Mouse (Mus musculus) hindbrain, embryonic 16.5 days (tissue): ENCODE data around the gene Slc36a3. TPM values are rescaled to one million over a fixed set of nuclear protein-coding genes. Genes with fewer than 3 reads are reported as not detected.

Source experiments
- ATAC-seq: fragments of 200-750 bp; cut with Nextera tagmentation; 2 replicates; pipeline ENCODE4 v1.8.0; 2017; ENCODE audit warnings: moderate TSS enrichment, moderate library complexity
- H3K27ac ChIP-seq: fragments of 300-500 bp; sonication (generic); 2 replicates; pipeline ENCODE4 v1.5.1; 2014; ENCODE audit warnings: low read depth, mild to moderate bottlenecking, control low read depth, low read length, moderate library complexity
- H3K27me3 ChIP-seq: fragments of 300-500 bp; sonication (generic); replicated peaks from 2 replicates; pipeline ENCODE4 v1.6.1; 2014; ENCODE audit warnings: low read length; ENCODE audit not compliant: control insufficient read depth, insufficient read depth
- H3K36me3 ChIP-seq: fragments of 300-500 bp; sonication (generic); 2 replicates; pipeline ENCODE4 v1.6.1; 2014; ENCODE audit warnings: mild to moderate bottlenecking, low read length, moderate library complexity, mixed read lengths; ENCODE audit not compliant: control insufficient read depth, insufficient read depth
- H3K4me1 ChIP-seq: fragments of 300-500 bp; sonication (generic); 2 replicates; pipeline ENCODE4 v1.6.1; 2014; ENCODE audit warnings: low read depth, low read length; ENCODE audit not compliant: control insufficient read depth, insufficient read depth
- H3K4me2 ChIP-seq: fragments of 300-500 bp; sonication (generic); 2 replicates; pipeline ENCODE4 v1.6.1; 2014; ENCODE audit warnings: mild to moderate bottlenecking, low read length, control low read depth, moderate library complexity
- H3K4me3 ChIP-seq: fragments of 300-500 bp; sonication (generic); 2 replicates; pipeline ENCODE4 v1.5.1; 2014; ENCODE audit warnings: mild to moderate bottlenecking, low read length, control low read depth, moderate library complexity
- H3K9ac ChIP-seq: fragments of 300-500 bp; sonication (generic); 2 replicates; pipeline ENCODE4 v1.6.1; 2014; ENCODE audit warnings: low read depth, mild to moderate bottlenecking, control low read depth, low read length, moderate library complexity
- H3K9me3 ChIP-seq: fragments of 300-500 bp; sonication (generic); 2 replicates; pipeline ENCODE4 v1.6.1; 2014; ENCODE audit warnings: mild to moderate bottlenecking, low read length, moderate library complexity; ENCODE audit not compliant: control insufficient read depth
- WGBS: fragments of 180-500 bp; shearing (Covaris S2); extraction: QIAGEN DNeasy Blood & Tissue Kit; methylation state at CpG from one replicate; pipeline ENCODE4 v1.1.7; 2014; 5-methylcytosine and 5-hydroxymethylcytosine counted together
- polyA plus RNA-seq: library from polyadenylated mRNA; unstranded; fragments of >200 nt; fragmentation: Nextera tagmentation; extraction: Ambion mirVana; gene quantifications from 2 replicates; pipeline ENCODE4 v1.2.1, GENCODE M21; 2015

Gene Slc36a3
- not detected in 2 replicates for polyA plus RNA-seq

GRCm38 (mm10) chr11:55151608-55152007 lies at the start of gene Slc36a3:
Gene Slc36a3 (minus strand): TSS chr11:55151708.
- 86% methylated on average over 3 of the region's 3 CpGs for WGBS
- Histone ChIP-seq H3K9ac (no peak within 1 kb of the TSS), H3K36me3 (no peaks in the 10 kb centered on the region), H3K4me1 (no peaks in the 10 kb centered on the region), H3K9me3 (no peaks in the 10 kb centered on the region), H3K4me3 (no peak within 1 kb of the TSS), H3K27me3 (no peaks in the 10 kb centered on the region), H3K4me2 (no peak within 1 kb of the TSS), H3K27ac (no peak within 1 kb of the TSS)
- ATAC-seq = no peak

GRCm38 (mm10) chr11:55197740-55198510 lies 46.4 kb upstream of the Slc36a3 start:
- no peaks in the 10 kb centered on the region for H3K4me1 ChIP-seq
- H3K9ac ChIP-seq = no peak overlapping the region
- 84% methylated on average over 8 of the region's 8 CpGs for WGBS
- H3K27me3 ChIP-seq = no peaks in the 10 kb centered on the region
- no peak overlapping the region for H3K4me2 ChIP-seq
- no peak overlapping the region for H3K4me3 ChIP-seq
- no peak for ATAC-seq
- H3K9me3 ChIP-seq = no peaks in the 10 kb centered on the region
- H3K27ac ChIP-seq = no peak overlapping the region
- no peaks in the 10 kb centered on the region for H3K36me3 ChIP-seq

- no peak overlapping the region for H3K4me2 ChIP-seq
- H3K27ac ChIP-seq = no peak overlapping the region
- no peak for ATAC-seq
- 75% methylated on average over 6 of the region's 6 CpGs for WGBS
- no peaks in the 10 kb centered on the region for H3K4me1 ChIP-seq
- no peak overlapping the region for H3K4me3 ChIP-seq
- no peaks in the 10 kb centered on the region for H3K27me3 ChIP-seq
- H3K9ac ChIP-seq = no peak overlapping the region
- H3K9me3 ChIP-seq = no peaks in the 10 kb centered on the region
- H3K36me3 ChIP-seq = no peaks in the 10 kb centered on the region
These were observed 45.6 kb upstream of the Slc36a3 start for GRCm38 (mm10) chr11:55197086-55197485.

GRCm38 (mm10) chr11:55190216-55190615 lies 38.7 kb upstream of the Slc36a3 start:
- H3K4me1 ChIP-seq = no peaks in the 10 kb centered on the region
- no peaks in the 10 kb centered on the region for H3K27me3 ChIP-seq
- no peaks in the 10 kb centered on the region for H3K36me3 ChIP-seq
- H3K9me3 ChIP-seq = no peaks in the 10 kb centered on the region
- no peak overlapping the region for H3K27ac ChIP-seq
- H3K4me2 ChIP-seq = no peak overlapping the region
- 76% methylated on average over 3 of the region's 3 CpGs for WGBS
- H3K4me3 ChIP-seq = no peak overlapping the region
- ATAC-seq = no peak
- no peak overlapping the region for H3K9ac ChIP-seq

- H3K27me3 ChIP-seq = no peaks in the 10 kb centered on the region
- H3K4me3 ChIP-seq = no peak overlapping the region
- H3K9ac ChIP-seq = no peak overlapping the region
- no peak overlapping the region for H3K27ac ChIP-seq
- no peak overlapping the region for H3K4me2 ChIP-seq
- WGBS = 83% methylated on average over 6 of the region's 6 CpGs
- H3K36me3 ChIP-seq = no peaks in the 10 kb centered on the region
- no peak for ATAC-seq
- H3K4me1 ChIP-seq = no peaks in the 10 kb centered on the region
- H3K9me3 ChIP-seq = no peaks in the 10 kb centered on the region
These were observed 36.3 kb upstream of the Slc36a3 start for GRCm38 (mm10) chr11:55187777-55188176.

- Histone ChIP-seq H3K4me2 (no peak overlapping the region), H3K9me3 (no peaks in the 10 kb centered on the region), H3K36me3 (no peaks in the 10 kb centered on the region), H3K4me1 (no peaks in the 10 kb centered on the region), H3K27ac (no peak overlapping the region), H3K4me3 (no peak overlapping the region), H3K9ac (no peak overlapping the region), H3K27me3 (no peaks in the 10 kb centered on the region)
- WGBS = 70% methylated on average over 4 of the region's 4 CpGs
- no peak for ATAC-seq
These were observed 35.8 kb upstream of the Slc36a3 start for GRCm38 (mm10) chr11:55187292-55187691.

- H3K36me3 ChIP-seq = no peaks in the 10 kb centered on the region
- H3K9me3 ChIP-seq = no peaks in the 10 kb centered on the region
- H3K27me3 ChIP-seq = no peaks in the 10 kb centered on the region
- H3K4me3 ChIP-seq = no peak within 1 kb of the TSS
- no peak within 1 kb of the TSS for H3K9ac ChIP-seq
- no peak within 1 kb of the TSS for H3K27ac ChIP-seq
- no peaks in the 10 kb centered on the region for H3K4me1 ChIP-seq
- WGBS = 24% methylated on average over 10 of the region's 10 CpGs
- H3K4me2 ChIP-seq = no peak within 1 kb of the TSS
- ATAC-seq = no peak
These were observed 33.3 kb upstream of the Slc36a3 start, which contains the start of gene Slc36a2 for GRCm38 (mm10) chr11:55184733-55185291. Gene Slc36a2 (minus strand): TSS chr11:55185077.

- Histone ChIP-seq H3K9ac (no peak overlapping the region), H3K27ac (no peak overlapping the region), H3K27me3 (no peaks in the 10 kb centered on the region), H3K9me3 (no peaks in the 10 kb centered on the region), H3K36me3 (no peaks in the 10 kb centered on the region), H3K4me2 (no peak overlapping the region), H3K4me3 (no peak overlapping the region), H3K4me1 (no peaks in the 10 kb centered on the region)
- ATAC-seq = no peak
- WGBS = 87% methylated on average over 5 of the region's 5 CpGs
These were observed 32.7 kb upstream of the Slc36a3 start for GRCm38 (mm10) chr11:55184246-55184645.

GRCm38 (mm10) chr11:55183124-55183523 lies 31.6 kb upstream of the Slc36a3 start:
- no peaks in the 10 kb centered on the region for H3K36me3 ChIP-seq
- no peaks in the 10 kb centered on the region for H3K27me3 ChIP-seq
- no peak for ATAC-seq
- no peak overlapping the region for H3K27ac ChIP-seq
- H3K4me2 ChIP-seq = no peak overlapping the region
- H3K4me3 ChIP-seq = no peak overlapping the region
- H3K4me1 ChIP-seq = no peaks in the 10 kb centered on the region
- H3K9ac ChIP-seq = no peak overlapping the region
- H3K9me3 ChIP-seq = no peaks in the 10 kb centered on the region
- WGBS = 68% methylated on average over 7 of the region's 7 CpGs
